Comparison of ENCODE assay signal across 8 mouse cellular contexts in genomic region chrX:51681170-51681667, GRCm38 (mm10). TPM values are rescaled to one million over a fixed set of nuclear protein-coding genes. Genes with fewer than 3 reads are reported as not detected.
DNase-seq lines count a peak whose midpoint lies in the region; ATAC-seq and TF ChIP-seq lines count a peak whose summit lies in the region.

No protein-coding gene starts in this region.

- no peaks in the 10 kb centered on the region for H3K36me3 ChIP-seq in liver, embryonic 12.5 days

- no peak for ATAC-seq in liver, embryonic 12.5 days

- H3K4me1 ChIP-seq in lung, adult 2 months (ENCODE audit: control insufficient read depth, insufficient read depth, low read length), result no peaks in the 10 kb centered on the region
- H3K4me1 ChIP-seq in liver, embryonic 12.5 days, result peaks cover 2% of the 10 kb centered on the region; the same call in 1 of the 2 replicates

- H3K4me3 ChIP-seq in lung, adult 2 months (replicated peaks; ENCODE audit: extremely low read depth, low read depth, low read length), result no peak overlapping the region
- H3K4me3 ChIP-seq in liver, embryonic 12.5 days, result peak overlapping the region; percentile 40

- peaks cover 61% of the 10 kb centered on the region for H3K27me3 ChIP-seq in liver, embryonic 12.5 days (replicated peaks)

- no peak for TF ChIP-seq CTCF in lung, adult 2 months (IDR thresholded peaks at IDR 0.05; ENCODE audit: insufficient read depth, low read length)

- WGBS in lung, adult 2 months, result 30% methylated on average over 43 of the region's 43 CpGs
- WGBS in liver, embryonic 12.5 days (ENCODE audit: insufficient replicate concordance), result 13% methylated on average over 34 of the region's 43 CpGs

- H3K27ac ChIP-seq in liver, embryonic 12.5 days, result no peak overlapping the region

- DNase-seq in lung, postnatal 10 days, result peak; percentile 2
- no peak for DNase-seq in lung, adult 2 months
- peak; percentile 73 to 78 for DNase-seq in cerebellum, postnatal 10 days
- peak; percentile 52 to 65 for DNase-seq in gastrocnemius, postnatal 4 days (ENCODE audit: low spot score in 2 of 2)
- DNase-seq in kidney, adult 9 months, result peak; percentile 10
- DNase-seq in retina, postnatal 1 day, result peak; percentile 67
- DNase-seq in adipocyte (ENCODE audit: low spot score), result no peak

- no peak overlapping the region for H3K9ac ChIP-seq in liver, embryonic 12.5 days

- H3K4me2 ChIP-seq in liver, embryonic 12.5 days, result peak overlapping the region; percentile 62

- H3K9me3 ChIP-seq in liver, embryonic 12.5 days (replicated peaks), result no peaks in the 10 kb centered on the region

- no peak for TF ChIP-seq POLR2A in lung, adult 2 months (IDR thresholded peaks at IDR 0.05; ENCODE audit: borderline replicate concordance, extremely low read depth, low read depth, low read length)

RNA-seq across cellular contexts. Expression of gene Hs6st2, which starts 0.4 kb away (rescaled TPM):
- 2.0 and 2.3 TPM in 2 replicates for polyA plus RNA-seq in lung, adult 2 months (2012; rRNA removed)
- 10 to 100 TPM; 49.7 to 56.9 TPM for total RNA-seq in gastrocnemius, postnatal 4 days (2021)
- 2.5 and 2.6 TPM in 2 replicates for polyA plus RNA-seq in liver, embryonic 12.5 days (2016; fragmentation: Nextera tagmentation; extraction: Ambion mirVana)

Comparison
In these comparisons a context has a peak if more than half of its experiments do, and no peak if none do; other contexts are left out.
1. DNase-seq: peak in lung, postnatal 10 days (single experiment), cerebellum, postnatal 10 days (2 of 2), gastrocnemius, postnatal 4 days (2 of 2), kidney, adult 9 months (single experiment) and retina, postnatal 1 day (single experiment); none in lung, adult 2 months (single experiment) and adipocyte (single experiment).